Mouse (Mus musculus) hindbrain, embryonic 14.5 days (tissue): ENCODE data around the gene Eif3a. TPM values are rescaled to one million over a fixed set of nuclear protein-coding genes. Genes with fewer than 3 reads are reported as not detected.
A peak's percentile ranks its signal among the peaks of the same experiment; 100 is the strongest.

Experiments used
- ATAC-seq: fragments of 200-750 bp; cut with Nextera tagmentation; 2 replicates; pipeline ENCODE4 v1.8.0; 2017; ENCODE audit warnings: moderate number of reproducible peaks, mild to moderate bottlenecking, moderate TSS enrichment, moderate library complexity; ENCODE audit not compliant: low FRiP score
- DNase-seq: peaks from one replicate; pipeline ENCODE4 v3.0.0-alpha.2; 2015; ENCODE audit warnings: low spot score
- H3K27ac ChIP-seq: fragments of 300-500 bp; sonication (generic); 2 replicates; pipeline ENCODE4 v1.5.1; 2014; ENCODE audit warnings: mild to moderate bottlenecking, moderate library complexity
- H3K27me3 ChIP-seq: fragments of 300-500 bp; sonication (generic); 2 replicates; pipeline ENCODE4 v1.6.1; 2014; ENCODE audit warnings: mild to moderate bottlenecking, low read length, mixed read lengths; ENCODE audit not compliant: control insufficient read depth, insufficient read depth
- H3K36me3 ChIP-seq: fragments of 300-500 bp; sonication (generic); replicated peaks from 2 replicates; pipeline ENCODE4 v1.6.1; 2014; ENCODE audit not compliant: control insufficient read depth, insufficient read depth
- H3K4me1 ChIP-seq: fragments of 300-500 bp; sonication (generic); replicated peaks from 2 replicates; pipeline ENCODE4 v1.6.1; 2014; ENCODE audit warnings: antibody characterized with exemption, low read length, mixed read lengths; ENCODE audit not compliant: control insufficient read depth, insufficient read depth
- H3K4me2 ChIP-seq: fragments of 300-500 bp; sonication (generic); replicated peaks from 2 replicates; pipeline ENCODE4 v1.6.1; 2014; ENCODE audit warnings: mild to moderate bottlenecking, moderate library complexity
- H3K4me3 ChIP-seq: fragments of 300-500 bp; sonication (generic); replicated peaks from 2 replicates; pipeline ENCODE4 v1.5.1; 2014; ENCODE audit warnings: mild to moderate bottlenecking, low read length
- H3K9ac ChIP-seq: fragments of 300-500 bp; sonication (generic); 2 replicates; pipeline ENCODE4 v1.6.1; 2014
- H3K9me3 ChIP-seq: fragments of 300-500 bp; sonication (generic); 2 replicates; pipeline ENCODE4 v1.6.1; 2016; ENCODE audit warnings: low read length; ENCODE audit not compliant: control insufficient read depth
- WGBS: fragments of 180-500 bp; shearing (Covaris S2); extraction: QIAGEN DNeasy Blood & Tissue Kit; methylation state at CpG from one replicate; pipeline ENCODE4 v1.1.7; 2014; 5-methylcytosine and 5-hydroxymethylcytosine counted together
- polyA plus RNA-seq: library from polyadenylated mRNA; unstranded; fragments of >200 nt; fragmentation: Nextera tagmentation; extraction: Ambion mirVana; gene quantifications from 2 replicates; pipeline ENCODE4 v1.2.1, GENCODE M21; 2014

Eif3a gene
- polyA plus RNA-seq, 1 experiment from 2014 or later = 117 TPM

DNA sequence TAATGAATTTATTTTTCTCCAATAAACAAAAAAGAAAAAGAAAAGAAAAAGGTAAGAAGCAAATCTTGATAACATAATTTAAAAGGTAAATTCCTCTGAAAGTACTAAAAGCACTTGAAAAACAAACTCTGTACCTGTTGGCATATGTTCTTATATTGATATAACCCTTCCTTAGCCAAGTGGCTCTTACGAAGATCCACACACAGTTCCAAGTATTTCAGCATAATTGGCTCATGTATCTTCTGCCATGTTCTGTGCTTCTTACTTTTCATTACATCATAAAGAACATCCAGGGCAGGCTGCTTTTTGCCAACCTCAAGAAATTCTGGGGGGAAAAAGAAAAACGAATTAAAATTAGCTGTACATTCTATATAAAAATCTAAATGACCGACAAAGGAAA lies 8.4 kb downstream of the Eif3a start:
- Histone ChIP-seq H3K27me3 (no peaks in the 10 kb centered on the region), H3K9ac (no peak overlapping the region), H3K36me3 (peaks cover 39% of the 10 kb centered on the region), H3K4me2 (no peak overlapping the region), H3K27ac (no peak overlapping the region), H3K9me3 (no peaks in the 10 kb centered on the region), H3K4me3 (no peak overlapping the region), H3K4me1 (no peaks in the 10 kb centered on the region)
- WGBS = 89% methylated on average over 3 of the region's 3 CpGs
- DNase-seq (no peak), ATAC-seq (no peak)

DNA sequence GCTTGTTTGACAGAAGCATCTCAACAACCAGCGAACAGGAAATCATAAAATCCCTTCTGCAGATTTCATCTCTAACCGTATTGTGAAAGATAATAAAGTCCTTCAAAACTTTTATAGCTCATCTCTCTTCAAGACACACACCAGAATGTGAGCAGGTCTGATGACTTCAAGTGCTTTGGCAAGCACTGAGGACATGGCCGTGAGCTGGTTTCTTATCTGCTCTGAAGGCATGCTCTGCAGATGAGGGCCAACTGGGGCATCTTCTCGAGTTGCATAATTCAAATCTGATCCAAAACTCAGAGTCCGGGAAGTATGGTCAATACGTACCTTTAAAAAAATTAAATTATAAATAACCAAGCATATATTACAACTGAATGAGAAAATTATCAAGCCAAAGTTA lies 17.1 kb downstream of the Eif3a start:
- no peak for DNase-seq
- Histone ChIP-seq H3K27ac (no peak overlapping the region), H3K9me3 (no peaks in the 10 kb centered on the region), H3K36me3 (peaks cover 94% of the 10 kb centered on the region), H3K4me2 (no peak overlapping the region), H3K4me1 (no peaks in the 10 kb centered on the region), H3K4me3 (no peak overlapping the region), H3K9ac (no peak overlapping the region), H3K27me3 (no peaks in the 10 kb centered on the region)
- WGBS = 97% methylated on average over 6 of the region's 6 CpGs
- ATAC-seq = no peak

DNA sequence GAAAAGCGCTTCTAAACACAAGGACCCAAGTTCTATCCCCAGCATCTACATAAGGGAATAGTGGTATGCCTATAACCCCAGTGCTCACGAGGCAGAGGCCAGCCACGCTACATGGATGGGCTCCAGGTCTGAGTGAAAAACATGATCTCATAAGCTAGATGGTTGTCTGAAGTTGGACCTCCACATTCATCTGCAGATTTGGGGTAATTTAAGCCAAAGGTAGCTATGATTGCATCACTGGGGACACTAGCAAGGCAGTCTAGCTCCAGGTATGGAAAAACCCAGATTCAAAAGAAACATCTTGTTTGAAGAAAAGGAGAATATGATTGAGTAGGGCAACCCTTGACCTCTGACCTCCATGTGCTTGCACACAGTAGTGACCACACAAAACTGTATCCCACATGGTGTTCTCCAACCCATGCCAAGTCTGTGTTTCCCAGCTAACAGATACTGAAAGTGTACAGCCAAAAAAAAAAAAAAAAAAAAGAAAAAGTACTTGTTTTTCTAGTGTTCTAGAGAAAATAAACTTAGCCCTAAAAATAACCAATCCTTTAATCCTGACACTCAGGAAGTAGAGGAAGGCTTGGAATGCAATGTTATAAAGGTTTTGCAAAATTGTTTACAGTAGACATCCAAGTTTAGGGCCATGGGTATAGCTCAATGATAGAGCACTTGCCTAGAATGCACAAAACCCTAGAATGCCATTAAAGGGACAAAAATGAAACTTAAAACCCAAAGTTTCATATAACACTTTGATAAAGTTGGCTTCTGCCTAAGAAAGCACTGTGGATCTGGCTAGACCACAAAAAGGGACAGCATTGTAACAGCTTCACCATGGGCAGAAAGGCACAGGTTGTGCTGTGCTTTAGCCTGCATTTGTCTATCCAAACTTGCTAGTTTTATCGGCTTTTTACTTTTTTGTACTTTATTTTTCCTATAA lies 31.3 kb downstream of the Eif3a start:
- Histone ChIP-seq H3K36me3 (peaks cover 41% of the 10 kb centered on the region), H3K9ac (no peak overlapping the region), H3K27ac (no peak overlapping the region), H3K4me3 (no peak overlapping the region), H3K27me3 (no peaks in the 10 kb centered on the region), H3K9me3 (no peaks in the 10 kb centered on the region), H3K4me2 (no peak overlapping the region), H3K4me1 (peaks cover 17% of the 10 kb centered on the region)
- ATAC-seq (no peak), DNase-seq (no peak)
- 79% methylated on average over 4 of the region's 4 CpGs for WGBS

DNA sequence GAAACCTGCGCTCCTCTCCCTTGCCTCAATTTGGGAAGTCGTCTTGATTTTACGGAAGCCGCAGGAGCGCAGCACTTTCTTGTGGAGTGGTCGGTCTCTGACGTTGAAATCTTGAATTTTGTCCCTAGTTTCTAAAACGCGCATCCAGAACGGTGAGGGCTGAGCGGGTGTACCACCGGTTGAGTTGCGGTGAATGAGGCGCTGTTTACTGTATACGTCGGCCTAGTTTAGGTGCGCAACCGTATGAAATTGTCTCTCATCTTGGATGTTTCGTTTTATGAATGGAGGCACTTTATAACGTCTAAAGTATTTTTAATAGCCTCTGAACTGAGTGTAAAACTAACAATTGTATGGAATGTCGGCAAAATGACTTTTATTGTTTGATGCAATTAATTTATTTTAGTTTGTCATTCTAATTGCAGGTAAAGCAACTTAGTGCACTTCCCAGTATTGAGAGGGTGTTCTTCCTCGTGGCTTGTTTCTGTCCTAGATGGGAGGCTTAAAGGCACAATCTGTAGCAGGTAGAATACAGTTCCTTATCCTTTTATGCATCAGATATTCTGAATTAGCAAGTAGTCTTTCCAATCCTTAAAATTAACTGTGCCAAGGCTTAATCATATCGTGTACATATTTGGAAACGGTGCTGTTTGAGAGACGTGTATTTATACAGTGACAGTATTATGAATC lies 33.2 kb downstream of the Eif3a start:
- Histone ChIP-seq H3K9ac (peak overlapping the region; percentile 88), H3K4me3 (peak overlapping the region; percentile 92), H3K27ac (peak overlapping the region; percentile 93), H3K4me2 (peak overlapping the region; percentile 67), H3K9me3 (no peaks in the 10 kb centered on the region), H3K27me3 (no peaks in the 10 kb centered on the region), H3K36me3 (peaks cover 22% of the 10 kb centered on the region), H3K4me1 (peaks cover 17% of the 10 kb centered on the region)
- DNase-seq (no peak), ATAC-seq (no peak)
- 5% methylated on average over 25 of the region's 25 CpGs for WGBS

DNA sequence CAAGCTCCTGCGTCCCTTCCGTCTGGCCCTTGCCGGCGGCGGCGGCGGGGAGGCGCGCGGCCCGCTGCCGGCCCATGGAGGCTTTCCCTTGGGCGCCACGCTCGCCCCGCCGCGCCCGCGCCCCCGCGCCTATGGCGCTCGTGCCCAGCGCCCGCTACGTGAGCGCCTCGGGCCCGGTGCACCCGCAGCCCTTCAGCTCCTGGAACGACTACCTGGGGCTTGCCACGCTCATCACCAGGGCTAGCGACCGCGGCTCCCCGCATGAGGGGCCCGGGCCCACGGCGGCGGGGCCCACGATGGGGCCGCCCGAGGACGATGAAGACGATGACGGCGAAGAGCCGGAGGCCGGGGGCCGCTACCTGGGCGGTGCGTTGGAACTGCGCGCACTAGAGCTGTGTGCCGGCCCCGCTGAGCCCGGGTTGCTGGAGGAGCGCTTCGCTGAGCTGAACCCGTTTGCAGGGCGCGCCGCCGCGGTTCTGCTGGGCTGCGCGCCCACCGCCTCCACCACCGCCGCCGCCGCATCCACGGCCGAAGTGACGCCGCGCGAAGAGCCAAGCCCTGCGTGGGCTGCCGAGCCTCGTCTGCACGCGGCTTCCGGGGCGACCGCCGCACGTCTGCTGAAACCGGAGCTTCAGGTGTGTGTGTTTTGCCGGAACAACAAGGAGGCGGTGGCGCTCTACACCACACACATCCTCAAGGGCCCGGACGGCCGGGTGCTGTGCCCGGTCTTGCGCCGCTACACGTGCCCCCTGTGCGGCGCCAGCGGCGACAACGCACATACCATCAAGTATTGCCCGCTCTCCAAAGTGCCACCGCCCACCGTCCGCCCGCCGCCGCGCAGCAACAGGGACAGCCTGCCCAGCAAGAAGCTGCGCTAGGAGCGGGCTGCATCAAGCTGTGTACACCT lies 34.0 kb downstream of the Eif3a start:
- ATAC-seq (peak; percentile 82), DNase-seq (peak; percentile 68)
- H3K4me3 ChIP-seq = peak overlapping the region; percentile 92
- H3K27me3 ChIP-seq = no peaks in the 10 kb centered on the region
- peaks cover 17% of the 10 kb centered on the region for H3K4me1 ChIP-seq
- H3K9me3 ChIP-seq = no peaks in the 10 kb centered on the region
- WGBS = under 1% methylated on average over 99 of the region's 115 CpGs
- H3K36me3 ChIP-seq = peaks cover 16% of the 10 kb centered on the region
- peak overlapping the region; percentile 67 for H3K4me2 ChIP-seq
- H3K9ac ChIP-seq = peak overlapping the region; percentile 88
- peak overlapping the region; percentile 93 for H3K27ac ChIP-seq

DNA sequence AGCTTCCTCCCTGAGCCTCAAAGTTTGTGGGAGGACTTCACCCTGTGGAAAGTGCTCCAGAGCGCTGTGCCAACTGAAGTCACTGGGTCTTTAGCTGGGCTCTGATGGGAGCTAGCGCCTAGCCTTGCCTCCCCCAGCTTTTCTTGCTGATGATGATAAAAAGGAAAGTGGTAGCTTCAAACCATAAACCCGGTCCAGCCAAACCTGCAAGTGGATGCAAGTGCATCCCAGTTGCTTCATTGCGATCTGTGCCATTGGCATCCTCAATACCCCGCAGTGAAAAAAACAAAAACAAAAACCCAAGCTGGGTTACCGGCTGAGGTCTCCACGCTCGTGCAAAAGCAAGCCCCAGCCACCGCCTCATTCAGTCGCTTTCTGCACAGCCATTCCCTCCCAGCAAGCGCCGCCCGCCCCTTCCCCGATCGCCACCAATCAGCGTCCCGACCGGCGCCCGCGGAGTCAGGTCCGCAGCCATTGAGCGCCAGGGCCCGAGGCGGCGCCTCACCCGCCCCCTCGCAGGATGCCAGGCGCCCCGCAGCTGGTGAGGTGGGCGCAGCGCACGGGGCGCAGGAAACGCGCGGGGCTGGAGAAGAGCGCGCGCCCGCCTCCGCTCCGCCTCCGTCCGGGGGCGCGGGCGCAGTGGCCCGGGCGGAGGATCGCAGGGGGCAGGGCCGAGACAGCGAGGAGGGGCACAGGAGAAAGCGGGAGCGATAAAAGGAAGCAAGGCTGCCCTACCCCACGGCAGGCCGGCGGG lies 34.8 kb downstream of the Eif3a start, which contains the start of gene Nanos1:
Gene Nanos1, plus strand, starts transcription at position 550 of the 754 bp plus-strand sequence.
- Histone ChIP-seq H3K4me3 (peak within 1 kb of the TSS; percentile 92), H3K27ac (peak within 1 kb of the TSS; percentile 93), H3K4me2 (peak within 1 kb of the TSS; percentile 67), H3K9ac (peak within 1 kb of the TSS; percentile 88), H3K4me1 (peaks cover 17% of the 10 kb centered on the region), H3K27me3 (no peaks in the 10 kb centered on the region), H3K36me3 (peaks cover 11% of the 10 kb centered on the region), H3K9me3 (no peaks in the 10 kb centered on the region)
- peak; percentile 89 for DNase-seq
- WGBS = 1% methylated on average over 57 of the region's 58 CpGs
- peak; percentile 93 for ATAC-seq

DNA sequence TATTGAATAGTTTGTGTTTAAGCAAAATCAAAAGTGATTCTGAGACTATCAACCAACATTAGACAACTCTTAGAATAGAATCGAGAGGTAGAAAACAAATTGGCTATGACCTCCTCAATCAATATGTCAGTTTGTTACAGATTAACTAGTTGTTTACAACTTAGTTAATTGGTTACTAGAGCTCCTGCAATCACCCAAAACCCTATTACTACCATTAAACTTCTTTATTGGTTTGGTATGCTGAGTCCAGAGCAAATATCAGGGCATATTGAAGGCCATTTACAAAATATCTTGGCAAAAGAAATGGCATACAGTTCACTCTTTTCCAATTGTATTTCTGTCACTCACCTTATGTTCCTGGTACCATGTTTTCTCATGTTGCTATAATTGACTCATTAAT lies 42.7 kb downstream of the Eif3a start:
- Histone ChIP-seq H3K9me3 (no peaks in the 10 kb centered on the region), H3K27me3 (no peaks in the 10 kb centered on the region), H3K4me3 (no peak overlapping the region), H3K27ac (no peak overlapping the region), H3K9ac (no peak overlapping the region), H3K36me3 (no peaks in the 10 kb centered on the region), H3K4me1 (no peaks in the 10 kb centered on the region), H3K4me2 (no peak overlapping the region)
- ATAC-seq = no peak
- 86% methylated on average over 1 of the region's 1 CpGs for WGBS
- DNase-seq = no peak

DNA sequence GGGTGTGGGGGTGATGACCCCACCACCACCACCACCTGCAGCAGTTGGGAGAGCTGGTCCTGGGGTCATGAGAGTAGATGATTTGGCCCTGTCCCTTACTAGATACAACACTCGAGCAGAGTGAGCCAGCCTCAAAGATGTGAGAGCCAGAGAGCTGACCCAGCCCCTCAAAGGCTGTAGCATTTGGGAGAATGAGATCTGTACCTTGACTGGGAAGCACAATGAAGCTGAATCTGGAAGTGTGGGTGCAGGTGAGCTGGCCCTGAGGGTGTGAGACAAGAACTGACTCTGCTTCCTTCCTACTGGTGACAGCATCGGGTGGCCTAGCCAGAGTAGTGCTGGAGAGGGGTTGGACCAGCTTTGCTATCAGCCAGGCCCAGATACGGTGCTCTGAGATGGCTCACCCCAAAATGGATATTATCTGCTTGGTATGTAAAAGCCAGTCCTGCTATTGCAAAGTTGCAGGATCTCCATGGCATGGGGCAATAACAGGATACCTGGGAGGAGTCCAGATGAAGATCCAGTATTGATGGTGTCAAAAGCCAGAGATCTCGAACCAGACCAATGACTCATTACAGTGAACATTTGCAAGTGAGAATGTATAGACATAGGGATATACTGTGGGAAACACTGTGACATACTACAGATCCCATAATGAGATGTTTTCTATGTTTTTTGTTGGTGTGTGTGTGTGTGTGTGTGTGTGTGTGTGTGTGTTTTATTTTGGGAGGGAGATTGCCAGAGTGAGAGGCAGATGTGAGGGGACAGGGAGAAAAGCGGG lies 46.5 kb downstream of the Eif3a start:
- Histone ChIP-seq H3K27me3 (no peaks in the 10 kb centered on the region), H3K9me3 (no peaks in the 10 kb centered on the region), H3K9ac (no peak overlapping the region), H3K4me1 (no peaks in the 10 kb centered on the region), H3K36me3 (no peaks in the 10 kb centered on the region), H3K4me3 (no peak overlapping the region), H3K4me2 (no peak overlapping the region), H3K27ac (no peak overlapping the region)
- WGBS = 87% methylated on average over 5 of the region's 5 CpGs
- ATAC-seq (no peak), DNase-seq (no peak)
